Mouse (Mus musculus) E14TG2a.4 (cell line): ENCODE data around the gene Vgll4.

Source experiments
- CTCF ChIP-seq: conservative IDR thresholded peaks from 2 replicates; pipeline ENCODE4 v1.5.1; 2014; ENCODE audit warnings: low read length
- NANOG ChIP-seq: IDR thresholded peaks from 2 replicates; pipeline ENCODE4 v1.6.1; 2014; ENCODE audit warnings: borderline replicate concordance, low read length, mixed read lengths
- POU5F1 ChIP-seq: IDR thresholded peaks from 2 replicates; pipeline ENCODE4 v1.6.1; 2014; ENCODE audit warnings: low read length, borderline replicate concordance

DNA sequence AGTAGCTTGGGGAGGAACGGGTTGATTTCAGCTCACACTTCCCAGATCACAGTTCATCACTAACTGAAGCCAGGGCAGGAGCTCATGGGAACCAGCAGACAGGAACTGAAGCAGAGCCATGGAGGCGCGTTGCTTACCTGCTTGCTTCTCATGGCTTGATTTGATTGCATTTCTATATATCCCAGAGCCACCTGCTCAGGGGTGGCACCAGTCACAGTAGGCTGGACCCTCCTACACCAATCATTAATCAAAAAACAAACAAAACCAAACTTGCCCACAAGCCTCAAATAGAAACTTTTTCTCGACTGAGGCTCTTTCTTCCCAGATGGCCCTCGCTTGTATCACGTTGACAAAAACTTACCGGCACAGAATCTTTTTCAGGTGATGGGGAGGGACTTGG, 12.9 kb upstream of the Vgll4 start:
- TF ChIP-seq CTCF, result no peak
- TF ChIP-seq NANOG, result no peak
- no peak for TF ChIP-seq POU5F1
